Mouse (Mus musculus) heart, adult 2 months (tissue): Measurements from ENCODE around the gene Pcp4.

ENCODE experiments used
- CTCF ChIP-seq: fragments of 200-600 bp; IDR thresholded peaks from 2 replicates; pipeline ENCODE4 v1.8.1; 2022; ENCODE audit warnings: antibody characterized with exemption, mild to moderate bottlenecking, moderate library complexity
- EP300 ChIP-seq: fragments of 200-500 bp; IDR thresholded peaks from 2 replicates; pipeline ENCODE4 v1.6.1; 2011; ENCODE audit warnings: low read depth, low read length, control low read depth; ENCODE audit not compliant: insufficient read depth

- TF ChIP-seq CTCF (no peak), EP300 (no peak)
Measured at GRCm38 (mm10) chr16:96474185-96474584, 6.8 kb downstream of the Pcp4 start.
